Mouse (Mus musculus): ENCODE data around the gene Dync1h1.

The Dync1h1 gene

DNA sequence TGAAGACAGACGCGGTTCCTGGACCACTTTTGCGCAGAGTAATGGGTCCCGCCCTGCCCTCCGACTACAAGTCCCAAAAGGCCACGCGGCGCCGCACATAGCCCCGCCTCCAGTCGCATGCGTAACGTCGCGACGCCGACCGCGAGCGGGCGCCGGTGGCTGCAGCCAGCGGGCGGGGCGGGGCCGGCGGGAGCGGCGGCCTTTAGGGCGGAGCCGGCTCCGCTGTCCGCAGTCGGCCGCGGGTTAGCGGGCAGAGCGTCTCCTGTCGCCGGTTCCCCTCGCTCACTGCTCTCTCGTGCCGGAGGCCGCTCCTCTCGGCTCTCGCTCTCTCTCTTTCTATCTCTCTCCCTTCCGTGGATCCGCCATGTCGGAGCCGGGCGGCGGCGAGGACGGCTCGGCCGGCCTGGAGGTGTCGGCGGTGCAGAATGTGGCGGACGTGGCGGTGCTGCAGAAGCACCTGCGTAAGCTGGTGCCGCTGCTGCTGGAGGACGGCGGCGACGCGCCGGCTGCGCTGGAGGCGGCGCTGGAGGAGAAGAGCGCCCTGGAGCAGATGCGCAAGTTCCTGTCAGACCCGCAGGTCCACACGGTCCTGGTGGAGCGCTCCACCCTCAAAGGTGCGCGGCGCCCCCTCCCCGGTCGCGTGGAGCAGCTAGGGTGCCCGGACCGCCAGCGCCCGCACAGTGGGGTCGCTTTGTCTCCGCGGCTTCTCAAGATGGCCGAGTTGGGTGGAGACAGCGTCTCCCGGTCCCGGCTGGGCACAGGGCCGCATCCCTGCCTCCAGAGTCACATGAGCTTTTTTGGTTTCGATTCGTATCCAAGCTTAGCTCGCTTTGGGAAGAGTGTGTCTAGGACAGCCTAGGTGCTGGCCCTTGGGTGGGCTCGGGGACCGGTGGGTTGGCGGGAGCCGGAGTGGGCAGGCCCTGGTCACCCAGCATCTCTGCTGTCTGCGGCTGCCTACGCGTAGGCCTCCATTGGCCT is at the start of gene Dync1h1:
TSS of gene Dync1h1 (plus strand) at position 212 of the 978 bp plus-strand sequence.
- peak; percentile 78 for DNase-seq (ENCODE audit: low spot score)

DNA sequence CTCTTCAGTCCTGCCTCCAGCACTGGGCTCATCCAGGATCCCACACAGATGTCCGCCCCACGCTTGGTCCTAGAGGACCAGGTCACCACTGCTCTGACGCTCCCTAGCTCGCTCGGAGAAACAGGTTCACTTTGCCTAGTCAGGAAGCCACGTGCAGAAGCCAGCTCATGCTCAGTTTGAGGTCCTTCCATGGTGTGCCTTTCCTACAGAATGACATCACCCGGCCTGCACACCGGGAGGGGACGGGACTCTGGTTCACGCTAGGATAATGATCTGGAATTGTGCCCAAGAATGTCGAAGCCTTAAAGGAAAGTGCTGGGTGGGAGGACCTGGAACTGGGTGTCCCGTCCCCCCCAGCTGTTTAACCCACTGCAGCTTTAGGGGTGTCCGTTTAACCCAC is 49.1 kb upstream of the Dync1h1 start:
- no peak for DNase-seq (ENCODE audit: low spot score)

DNA sequence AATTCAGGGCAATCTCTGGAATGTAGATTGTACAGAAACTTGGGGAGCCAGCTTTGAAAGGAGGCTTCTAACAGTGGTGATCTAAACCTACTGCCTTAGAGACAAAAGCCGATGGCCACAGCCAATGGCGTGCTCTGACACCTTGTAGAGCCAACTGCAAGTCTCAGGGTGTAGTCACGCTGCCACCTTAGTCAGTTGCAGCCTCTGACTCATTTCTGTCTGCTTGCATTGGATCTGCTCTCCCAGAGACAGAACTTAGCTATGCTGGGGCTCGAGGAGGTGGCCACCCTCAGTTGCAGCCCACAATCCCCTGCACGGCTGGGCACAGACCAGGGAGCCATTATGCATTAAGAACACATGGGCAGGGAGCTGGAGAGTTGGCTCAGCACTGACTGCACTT is 47.9 kb upstream of the Dync1h1 start:
- DNase-seq (ENCODE audit: low spot score), result no peak

DNA sequence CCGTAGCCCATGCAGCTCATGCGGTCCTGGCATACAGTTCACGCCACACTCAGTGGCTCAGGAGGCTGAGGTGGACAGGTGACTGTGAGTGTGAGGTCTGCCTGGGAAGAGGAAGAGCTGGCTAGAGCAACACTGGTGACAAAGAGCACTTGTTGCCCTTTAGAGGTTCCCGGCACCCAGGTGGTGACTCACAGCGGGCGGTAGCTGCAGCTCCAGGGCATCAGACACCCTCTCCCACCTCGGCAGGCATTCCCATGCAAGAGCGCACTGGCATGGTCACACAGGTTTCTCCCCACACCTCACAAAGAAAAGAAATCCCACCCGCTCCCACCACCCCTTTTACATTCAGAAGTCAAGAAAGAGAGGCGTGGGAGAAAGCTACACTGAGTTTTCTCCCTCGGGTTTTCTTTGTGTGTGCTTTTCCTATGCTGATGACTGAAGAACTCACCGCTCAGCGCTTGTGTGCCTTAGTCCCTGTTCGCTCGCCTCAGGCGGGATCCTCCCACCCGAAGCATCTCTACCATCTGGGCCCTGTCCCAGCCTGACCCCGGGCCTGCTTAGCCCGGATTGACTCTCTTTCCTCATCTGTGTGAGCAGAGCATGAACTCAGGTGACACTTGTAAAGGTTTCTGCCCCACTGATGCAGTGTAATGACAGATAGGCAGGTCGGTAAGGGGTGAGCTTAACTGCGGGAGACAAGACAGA is 45.6 kb upstream of the Dync1h1 start:
- no peak for DNase-seq (ENCODE audit: low spot score)

DNA sequence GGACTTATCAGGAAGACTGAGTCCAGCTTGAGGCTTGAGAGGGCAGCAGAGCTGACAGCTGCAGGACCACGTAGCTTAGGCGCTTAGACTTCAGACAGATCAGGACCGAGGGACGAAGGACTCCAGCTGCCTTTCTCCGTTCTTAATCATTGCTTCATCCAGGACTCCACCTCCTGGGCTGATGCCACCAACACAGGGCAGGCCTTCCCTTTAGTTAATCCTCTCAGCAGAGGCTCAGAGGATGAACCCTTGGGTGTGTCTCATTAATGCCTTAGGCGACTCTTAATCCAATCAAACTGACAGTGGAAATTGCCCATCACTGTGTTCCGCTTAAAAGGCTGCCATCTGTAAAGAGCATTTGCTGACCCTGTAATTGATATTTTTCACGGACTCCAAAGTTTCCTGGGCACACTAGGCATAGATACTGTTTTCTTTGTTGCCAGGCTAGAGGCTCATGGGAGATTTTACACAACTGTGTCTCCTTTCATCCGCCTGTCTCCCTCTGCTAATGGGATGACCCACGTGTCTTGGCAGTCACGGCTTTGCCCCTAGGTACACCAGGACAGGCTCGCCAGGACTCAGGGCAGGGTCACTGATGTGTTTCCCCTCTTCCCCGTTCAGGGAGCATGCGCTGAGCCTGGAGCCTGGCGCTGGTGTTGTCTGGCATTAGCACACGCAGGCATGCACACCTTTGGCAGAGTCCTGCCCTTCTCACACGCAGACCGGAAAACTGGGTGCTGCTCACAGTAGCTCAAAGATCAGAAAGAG is 44.2 kb upstream of the Dync1h1 start:
- DNase-seq (ENCODE audit: low spot score), result no peak

DNA sequence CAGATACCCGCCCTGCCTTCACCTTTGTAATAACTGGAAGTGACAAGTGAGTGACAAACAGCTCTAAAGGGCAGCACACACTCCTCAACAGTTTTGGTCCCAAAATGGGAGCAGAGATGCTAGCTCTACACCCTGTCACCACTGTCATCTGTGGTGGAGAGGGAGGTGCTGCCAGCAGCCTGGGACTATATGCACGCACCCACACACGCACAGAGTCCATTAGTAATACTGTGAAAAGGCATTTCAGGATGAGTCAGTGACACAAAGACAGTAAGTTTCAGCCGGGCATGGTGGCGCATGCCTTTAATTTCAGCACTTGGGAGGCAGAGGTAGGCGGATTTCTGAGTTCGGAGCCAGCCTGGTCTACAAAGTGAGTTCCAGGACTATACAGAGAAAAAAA is 43.1 kb upstream of the Dync1h1 start:
- no peak for DNase-seq (ENCODE audit: low spot score)

DNA sequence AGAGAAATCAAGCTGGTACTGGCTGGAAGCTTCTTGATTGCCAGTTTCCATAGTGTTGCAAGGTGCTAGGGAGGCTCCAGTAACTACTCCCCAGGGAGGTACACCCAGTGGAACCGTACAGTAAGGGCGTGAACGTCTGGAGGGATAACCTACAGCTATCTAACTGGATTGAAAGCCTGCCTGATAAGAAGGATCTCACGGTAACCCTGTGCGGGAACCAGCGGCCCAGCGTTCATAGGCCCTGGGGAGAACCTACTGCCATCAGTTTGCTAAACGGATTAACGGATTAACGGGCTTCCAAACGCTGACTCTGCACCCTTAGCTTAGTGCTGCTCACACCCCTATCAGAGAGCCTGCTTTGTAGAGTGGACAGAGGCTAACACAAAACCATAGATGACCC is 37.9 kb upstream of the Dync1h1 start:
- DNase-seq (ENCODE audit: low spot score), result no peak

DNA sequence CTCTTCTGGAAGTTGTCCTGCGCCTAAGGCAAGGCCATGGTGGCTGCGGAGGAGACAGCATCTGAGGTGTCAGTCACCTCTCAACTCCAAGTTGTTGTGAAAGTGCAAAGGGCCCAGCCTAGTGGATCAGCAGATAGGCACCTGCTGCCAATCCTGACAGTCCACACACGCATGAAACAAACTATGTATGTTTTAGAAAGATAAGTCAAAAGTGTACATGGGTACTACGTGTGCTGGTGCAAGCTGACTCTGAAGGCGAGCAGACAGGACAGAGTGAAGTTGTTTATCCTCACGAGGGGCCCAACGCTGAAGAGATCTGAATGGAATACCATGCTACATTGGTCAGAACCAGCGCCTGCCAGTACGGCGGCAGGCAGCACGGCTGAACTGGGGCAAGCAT is 36.4 kb upstream of the Dync1h1 start:
- DNase-seq (ENCODE audit: low spot score), result no peak

DNA sequence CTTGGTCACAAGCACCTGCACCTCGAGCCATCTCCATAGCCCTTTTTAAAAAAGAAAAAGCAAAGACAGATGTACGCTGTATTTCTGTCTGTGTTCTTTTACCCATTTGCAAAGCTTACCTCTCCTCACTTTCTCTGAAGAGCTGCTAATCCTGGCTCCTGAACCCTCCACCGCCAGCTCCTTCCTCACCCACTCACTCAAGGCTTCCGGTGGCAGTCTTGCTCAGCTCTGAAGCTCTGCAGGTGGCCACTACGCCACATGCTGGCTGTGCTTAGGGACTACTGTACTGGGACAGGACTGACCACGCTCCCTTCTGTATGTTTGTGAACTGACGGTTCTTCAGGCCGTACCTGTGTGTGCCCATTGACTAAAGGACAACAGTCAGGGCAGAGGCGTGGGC is 34.9 kb upstream of the Dync1h1 start:
- no peak for DNase-seq (ENCODE audit: low spot score)

DNA sequence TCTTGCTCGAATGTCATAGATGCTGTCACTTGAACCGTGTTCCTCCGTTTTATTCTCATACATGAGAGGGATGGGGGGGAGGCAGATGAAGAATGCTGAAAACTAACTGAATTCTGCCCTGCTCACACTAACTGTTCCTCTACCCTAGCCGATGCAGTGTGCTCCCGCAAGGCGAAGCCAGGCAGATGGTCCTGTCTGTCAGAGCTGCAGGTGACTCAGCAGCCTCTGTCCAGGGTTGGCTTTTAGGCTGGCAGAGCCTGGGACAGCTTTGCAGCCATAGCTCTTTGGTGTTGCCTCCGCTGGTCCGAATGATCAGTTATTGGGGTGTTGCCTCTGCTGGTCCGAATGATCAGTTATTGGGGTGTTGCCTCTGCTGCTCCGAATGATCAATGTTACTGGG is 30.2 kb upstream of the Dync1h1 start:
- DNase-seq (ENCODE audit: low spot score), result no peak

DNA sequence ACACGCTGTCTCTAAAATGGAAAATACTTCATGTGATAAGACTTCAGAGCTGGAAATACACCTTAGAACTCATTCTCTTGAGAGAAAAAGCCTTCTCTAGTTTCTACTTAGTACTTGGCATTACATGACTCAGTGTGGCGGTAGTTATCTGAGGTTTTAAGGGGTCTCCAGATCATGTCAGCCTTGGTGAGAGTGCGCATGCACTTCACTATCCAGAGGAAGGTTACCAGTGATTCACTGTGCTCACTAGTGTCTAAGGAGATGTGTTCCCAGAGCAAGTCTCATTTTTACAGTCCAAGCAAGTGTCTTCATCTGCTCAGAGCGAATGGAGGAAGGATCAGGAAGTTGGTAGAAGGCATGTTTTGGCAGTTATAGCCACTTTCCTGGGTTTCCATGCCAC is 28.9 kb upstream of the Dync1h1 start:
- no peak for DNase-seq (ENCODE audit: low spot score)

DNA sequence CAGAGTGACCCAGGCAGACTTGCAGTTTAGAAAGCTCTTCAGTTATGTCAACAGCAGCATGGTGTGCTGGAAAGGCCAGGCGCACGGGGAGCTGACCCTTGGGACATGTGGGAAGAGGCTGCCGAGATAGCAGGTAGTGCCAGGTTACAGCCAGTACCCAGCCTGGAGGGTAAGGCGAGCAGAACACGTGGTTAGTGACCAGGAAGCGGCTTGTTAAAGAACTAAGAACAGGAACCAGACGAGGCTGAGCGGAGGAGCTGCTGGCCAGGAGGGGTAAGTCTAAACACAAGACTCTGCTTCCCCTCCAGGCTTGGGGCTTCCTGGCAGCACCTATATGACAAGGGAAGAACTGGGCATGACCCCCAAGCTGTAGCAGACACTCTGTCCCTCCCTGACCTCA is 27.6 kb upstream of the Dync1h1 start:
- no peak for DNase-seq (ENCODE audit: low spot score)

DNA sequence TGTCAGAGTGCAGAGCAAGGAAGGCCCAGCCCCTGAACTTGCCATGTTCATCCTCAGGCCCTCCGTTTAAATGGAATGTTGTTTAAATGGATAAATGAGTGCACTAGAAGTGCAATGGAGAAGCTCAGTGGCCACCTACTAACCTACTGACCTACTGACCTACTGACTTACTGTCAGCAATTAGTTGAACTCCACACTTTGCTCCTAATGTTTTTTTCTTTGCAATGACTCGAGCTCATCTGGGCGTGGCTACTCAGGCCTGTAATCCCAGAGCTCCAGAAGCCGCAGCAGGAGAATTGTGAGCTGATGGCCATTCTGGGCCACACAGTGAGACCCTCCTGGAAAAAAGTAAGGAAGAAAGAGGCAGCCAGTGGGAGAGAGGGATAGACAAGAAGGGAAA is 25.3 kb upstream of the Dync1h1 start:
- DNase-seq (ENCODE audit: low spot score), result no peak

DNA sequence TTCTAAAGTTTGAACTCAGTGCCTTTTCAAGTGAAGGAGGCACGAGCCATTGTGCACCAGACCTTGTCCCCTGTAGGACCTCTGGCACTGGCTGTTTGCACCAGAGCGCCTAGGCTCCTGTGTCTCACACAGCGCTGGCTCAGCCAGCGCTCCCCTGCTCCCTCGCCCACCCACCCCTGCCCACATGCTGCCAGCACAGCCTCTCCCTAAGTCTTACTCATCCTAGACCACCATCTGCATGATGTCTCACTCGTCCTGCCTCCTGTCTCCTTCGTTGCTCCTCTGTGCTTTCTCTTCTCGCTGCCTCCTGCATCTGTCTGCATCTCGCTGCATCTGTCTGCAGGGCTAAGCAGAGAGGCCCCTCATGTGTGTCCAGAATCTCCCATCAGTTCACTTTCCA is 22.9 kb upstream of the Dync1h1 start:
- DNase-seq (ENCODE audit: low spot score), result no peak

DNA sequence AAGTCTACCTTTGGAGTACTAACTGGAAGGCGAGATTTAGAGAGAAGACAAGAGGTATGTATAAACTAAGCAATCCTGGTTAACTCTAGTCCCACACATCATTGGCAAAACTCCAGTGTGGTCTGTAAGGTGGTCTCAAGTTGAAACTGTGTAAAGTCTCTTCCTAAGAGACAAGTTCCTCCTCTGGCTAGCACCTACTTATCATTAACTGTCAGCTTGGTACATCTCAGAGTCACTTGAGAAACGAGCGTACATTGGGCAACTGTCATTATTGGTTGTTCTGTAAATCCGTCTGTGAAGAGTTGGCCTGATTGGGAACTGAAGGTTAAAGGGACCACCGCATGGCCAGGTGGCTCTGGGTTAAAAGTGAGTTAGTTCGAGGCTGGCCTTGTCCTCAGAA is 12.6 kb upstream of the Dync1h1 start:
- DNase-seq (ENCODE audit: low spot score), result no peak

DNA sequence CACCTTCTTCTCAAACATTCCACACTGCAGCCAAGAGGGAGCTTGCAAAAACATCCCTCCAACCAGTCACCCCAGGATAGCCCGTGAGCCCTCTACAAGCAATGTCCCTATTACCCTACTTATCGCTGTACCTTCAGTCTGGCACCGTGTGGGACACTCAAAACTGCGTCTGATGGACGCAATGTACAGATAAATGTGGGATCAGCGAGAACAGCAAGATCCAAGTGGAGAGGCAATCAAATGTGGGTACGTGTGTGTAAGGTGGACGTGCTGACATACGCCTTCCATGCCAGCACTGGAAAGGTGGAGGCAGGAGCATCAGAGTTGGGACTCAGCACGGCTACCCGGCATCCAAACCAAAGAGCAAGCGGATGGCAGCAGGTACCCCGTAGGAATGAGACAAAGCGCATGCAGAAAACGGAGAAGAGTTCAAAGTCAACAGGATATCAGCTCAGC is 10.4 kb upstream of the Dync1h1 start:
- DNase-seq (ENCODE audit: low spot score), result no peak

DNA sequence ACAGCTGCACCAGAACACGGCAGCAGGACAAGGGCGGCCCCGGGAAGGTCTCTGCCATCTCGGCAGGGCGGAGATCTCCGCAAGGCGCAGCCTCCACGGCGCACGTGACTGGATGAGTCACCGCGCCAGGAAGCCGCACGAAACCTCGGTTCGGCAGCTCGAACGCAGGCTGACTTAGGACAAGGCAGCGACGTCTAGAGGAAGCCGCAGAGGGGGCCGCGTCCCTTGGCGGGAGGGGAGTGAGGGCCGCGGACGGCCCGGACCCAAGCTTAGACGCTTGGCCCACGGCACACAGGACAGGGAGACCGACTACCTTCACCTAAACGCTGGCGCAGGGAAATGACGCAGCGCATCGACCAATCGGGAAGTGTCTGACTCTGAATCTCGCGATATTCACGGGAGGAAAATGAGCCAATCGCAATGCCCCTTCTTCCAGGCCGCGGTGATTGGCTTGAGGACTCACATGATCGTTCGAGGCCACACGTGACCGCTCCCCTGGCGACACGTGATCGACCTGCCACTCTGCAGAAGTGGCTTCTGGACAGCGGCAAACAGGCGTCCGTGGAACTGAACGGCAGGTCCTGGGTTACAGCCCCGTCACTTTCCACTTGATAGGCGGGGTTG is 9.9 kb upstream of the Dync1h1 start:
- DNase-seq (ENCODE audit: low spot score), result peak; percentile 99

DNA sequence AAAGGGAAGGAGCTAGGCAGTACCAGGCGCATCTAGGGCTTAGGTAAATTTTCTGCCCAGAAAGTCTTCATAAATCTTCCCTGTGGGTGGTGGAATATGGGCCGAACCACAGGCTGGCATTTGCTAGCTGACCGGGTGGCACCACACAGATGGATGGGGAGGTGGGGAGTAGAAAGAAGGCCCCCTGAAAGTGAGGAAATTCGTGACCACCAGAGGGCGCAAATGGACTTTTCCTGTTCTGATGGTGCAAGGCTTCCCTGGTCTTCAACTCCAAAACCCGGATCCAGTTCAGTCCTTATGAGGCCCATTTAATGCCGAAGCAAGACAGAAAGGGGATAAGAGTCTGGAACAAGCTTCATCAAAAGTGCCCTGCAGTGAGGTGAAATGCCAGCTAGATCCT is 2.7 kb upstream of the Dync1h1 start:
- peak; percentile 74 for DNase-seq (ENCODE audit: low spot score)

DNA sequence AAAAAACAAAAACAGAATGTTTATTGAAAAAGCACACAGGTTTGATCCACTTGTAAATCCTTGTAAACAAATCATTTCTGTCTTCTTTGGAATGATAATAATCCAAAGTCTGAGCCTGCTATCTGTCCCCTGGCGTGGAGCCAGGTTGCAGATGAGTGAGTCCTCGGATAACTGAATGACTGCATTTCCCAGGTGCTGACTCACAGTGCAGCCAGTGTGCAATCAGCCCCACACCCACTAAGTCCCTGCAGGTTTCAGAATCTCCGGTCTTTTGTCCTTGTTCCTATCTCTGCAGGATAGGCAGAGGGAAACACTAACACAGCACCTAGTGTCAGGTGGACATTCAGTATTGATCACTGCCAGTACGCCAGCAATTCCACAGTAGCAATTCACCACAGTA is 1.5 kb upstream of the Dync1h1 start:
- DNase-seq (ENCODE audit: low spot score), result no peak

DNA sequence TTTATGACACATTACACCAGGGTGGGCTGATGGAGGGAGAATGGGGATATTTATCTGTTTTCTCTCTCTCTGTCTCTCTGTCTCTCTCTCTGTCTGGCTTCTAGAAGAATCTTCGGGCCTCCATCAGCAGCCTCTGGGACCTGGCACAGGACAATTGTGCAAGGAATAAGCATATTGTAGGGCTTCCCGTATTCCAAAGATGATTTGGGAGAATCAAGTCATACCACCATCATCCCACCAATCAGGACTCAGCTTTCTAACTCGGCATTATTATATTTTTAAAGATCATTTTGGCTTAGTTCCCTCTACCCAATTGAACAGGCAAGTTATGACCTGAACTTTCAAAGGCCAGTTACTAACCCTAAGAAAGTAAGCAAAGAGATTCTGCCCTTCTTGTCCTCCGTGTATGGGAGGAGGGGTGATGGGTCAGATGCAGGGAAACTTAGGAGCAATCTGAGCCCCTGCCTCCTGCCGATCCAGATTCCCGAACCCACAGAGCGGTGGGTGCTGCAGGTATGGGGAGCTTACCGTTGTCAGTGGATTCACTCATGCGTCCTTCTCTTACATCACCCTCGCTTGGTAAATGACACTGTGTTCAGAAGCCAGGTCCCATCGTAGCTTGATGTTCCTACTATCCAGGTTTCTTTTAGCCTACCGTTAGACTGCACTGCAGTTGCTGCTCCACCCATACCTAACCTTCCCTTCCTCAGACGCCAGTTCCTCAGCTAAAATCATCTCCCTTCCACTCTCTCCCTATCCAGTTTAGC is 844 bp upstream of the Dync1h1 start:
- DNase-seq (ENCODE audit: low spot score), result no peak

DNA sequence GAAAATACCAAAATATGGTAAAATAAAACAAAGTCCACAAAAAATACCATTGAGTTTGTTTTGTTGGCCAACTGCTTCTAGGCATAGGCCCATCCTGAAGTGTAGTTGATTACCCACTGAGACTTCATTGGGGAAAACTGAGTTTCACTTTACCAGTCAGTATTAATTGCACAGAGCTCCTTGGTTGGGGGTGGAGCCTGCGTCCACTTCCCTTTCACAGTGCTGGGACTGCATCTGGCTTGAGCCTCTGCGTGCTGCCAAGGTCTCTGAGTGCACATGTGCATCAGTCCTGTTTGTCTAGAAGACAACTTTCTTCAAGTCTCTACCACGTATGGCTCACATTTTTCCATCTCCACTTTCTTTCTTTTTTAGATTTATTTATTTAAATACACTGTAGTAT is 4.9 kb downstream of the Dync1h1 start:
- no peak for DNase-seq (ENCODE audit: low spot score)
